Mouse (Mus musculus): ENCODE results near the gene Krt14.
"Not testable (repeated sequence)": the region's sequence is repeated elsewhere in the genome, so short reads cannot be mapped to it uniquely, and the experiment has no call there.

Gene Krt14

DNA sequence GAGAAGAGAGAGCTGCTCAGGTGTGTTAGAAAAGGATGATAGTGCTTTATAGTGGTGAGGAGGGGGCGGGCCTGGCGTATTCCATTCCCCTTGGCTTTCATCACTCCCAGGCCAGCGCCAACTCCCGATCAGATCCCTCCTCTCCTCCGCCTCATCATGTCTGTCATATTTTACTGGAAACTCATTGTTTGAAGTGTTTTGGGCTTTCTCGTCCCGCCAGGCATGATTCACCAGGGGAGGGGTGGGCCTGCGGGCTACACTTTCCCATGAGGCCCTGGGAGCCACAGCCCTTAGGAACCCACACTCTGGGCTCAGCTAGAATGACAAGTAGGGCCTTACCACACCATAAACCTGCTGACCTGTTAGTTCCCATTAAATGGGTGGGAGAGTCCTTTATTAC lies at the start of gene Krt14:
Gene Krt14, minus strand, starts transcription at position 51 of the 400 bp plus-strand sequence.
- no peak for DNase-seq

DNA sequence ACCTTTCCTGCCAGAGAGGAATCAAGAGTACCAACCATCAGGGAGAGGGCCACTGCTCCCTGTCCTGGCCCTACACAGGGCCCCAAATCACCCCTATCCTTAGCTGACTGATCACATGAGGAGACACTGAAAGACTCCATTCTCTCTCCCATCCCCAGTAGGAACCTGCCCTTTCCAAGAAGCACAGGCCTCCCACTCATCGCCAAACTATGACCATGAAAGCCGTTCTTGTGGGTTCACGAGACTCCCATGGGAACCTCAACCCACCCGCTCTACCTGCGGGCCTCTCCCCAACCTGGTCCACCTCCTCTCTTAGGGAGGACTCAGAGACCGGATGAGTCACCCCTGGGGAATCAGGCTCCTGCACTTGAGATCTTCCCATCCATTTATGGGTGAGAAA lies 48.2 kb upstream of the Krt14 start:
- no peak for DNase-seq

DNA sequence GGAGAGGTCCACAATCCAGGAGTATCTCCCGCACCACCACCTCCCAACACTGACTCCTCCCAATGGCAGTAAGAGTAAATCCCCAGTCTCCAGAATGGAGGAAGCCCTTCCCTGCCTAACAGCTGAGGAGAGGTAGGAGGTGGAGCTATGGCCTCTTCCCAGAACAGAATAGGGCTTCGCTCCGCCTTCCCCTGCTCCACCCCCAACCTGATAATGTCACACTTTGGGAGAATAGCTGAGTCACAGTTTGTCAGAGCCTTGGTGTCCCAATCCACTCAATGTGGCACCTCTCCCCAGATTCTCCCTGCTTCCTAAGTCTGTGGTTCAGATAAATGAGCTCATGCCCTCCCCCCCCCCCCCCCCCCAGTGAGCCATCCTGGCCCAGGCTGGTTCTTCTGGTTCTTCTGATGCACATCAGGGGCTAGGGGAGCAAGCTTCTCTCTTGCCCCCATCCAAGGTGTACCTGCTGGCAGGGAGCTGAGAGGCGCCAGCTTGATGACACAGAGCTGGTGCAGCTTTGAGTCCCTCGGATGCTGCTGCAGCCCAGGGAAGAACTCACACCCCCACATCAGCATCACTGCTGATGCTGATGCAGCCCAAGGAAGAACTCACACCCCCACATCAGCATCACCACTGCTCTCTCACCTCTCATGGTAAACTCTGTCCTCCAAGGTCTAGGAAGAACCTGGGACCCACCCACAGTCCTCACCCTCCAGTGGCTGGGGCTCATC lies 47.2 kb upstream of the Krt14 start:
- DNase-seq, result no peak

DNA sequence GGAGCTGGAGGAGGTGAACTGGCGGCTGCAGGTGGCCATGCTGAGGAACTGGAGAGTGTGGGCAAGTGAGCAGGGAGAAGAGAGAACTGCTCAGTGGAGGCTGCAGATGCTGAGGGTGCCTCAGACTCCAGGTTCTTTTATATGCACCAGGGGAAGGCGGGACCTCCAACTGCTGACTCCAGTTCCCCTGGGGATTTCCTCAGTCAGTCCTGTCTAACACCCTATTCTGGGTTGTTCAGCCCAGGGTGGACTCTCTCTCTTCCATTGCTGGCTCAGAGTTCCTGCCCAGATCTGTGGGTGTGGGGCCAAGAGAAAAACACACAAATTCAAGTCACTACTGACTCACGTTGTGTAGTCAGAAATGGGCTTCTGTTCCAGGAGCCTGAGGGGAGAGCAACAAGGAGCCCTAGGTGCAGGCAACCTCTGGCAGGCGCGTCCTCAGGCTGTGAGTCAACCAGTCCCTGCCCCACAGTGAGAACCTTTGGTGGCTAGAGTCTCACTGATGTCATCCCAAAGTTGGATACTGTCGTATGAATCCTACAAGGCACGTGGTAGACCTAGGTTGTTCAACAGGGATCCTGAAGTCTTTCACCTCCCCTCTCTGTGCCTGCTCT lies 41.6 kb upstream of the Krt14 start, which contains the start of gene Krt16:
Gene Krt16, minus strand, starts transcription at position 51 of the 614 bp plus-strand sequence.
- no peak for DNase-seq

DNA sequence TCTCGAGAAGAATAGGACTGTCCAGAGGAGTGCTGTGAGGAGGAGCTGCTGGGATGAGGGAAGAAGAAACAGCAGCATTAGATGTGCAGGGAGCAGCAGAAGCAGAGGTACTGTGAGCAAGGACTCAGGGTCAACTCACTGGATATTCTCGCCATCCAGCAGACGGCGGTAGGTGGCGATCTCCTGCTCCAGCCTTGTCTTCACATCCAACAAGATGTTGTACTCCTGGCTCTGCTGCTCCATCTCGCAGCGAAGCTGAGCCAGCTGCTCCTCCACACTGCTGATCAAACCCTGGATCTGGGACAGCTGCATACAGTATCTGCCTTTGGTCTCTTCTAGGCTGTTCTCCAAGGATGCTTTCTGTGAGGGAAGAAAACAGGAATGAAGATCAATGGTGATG lies 39.1 kb upstream of the Krt14 start:
- not testable (repeated sequence) for DNase-seq

DNA sequence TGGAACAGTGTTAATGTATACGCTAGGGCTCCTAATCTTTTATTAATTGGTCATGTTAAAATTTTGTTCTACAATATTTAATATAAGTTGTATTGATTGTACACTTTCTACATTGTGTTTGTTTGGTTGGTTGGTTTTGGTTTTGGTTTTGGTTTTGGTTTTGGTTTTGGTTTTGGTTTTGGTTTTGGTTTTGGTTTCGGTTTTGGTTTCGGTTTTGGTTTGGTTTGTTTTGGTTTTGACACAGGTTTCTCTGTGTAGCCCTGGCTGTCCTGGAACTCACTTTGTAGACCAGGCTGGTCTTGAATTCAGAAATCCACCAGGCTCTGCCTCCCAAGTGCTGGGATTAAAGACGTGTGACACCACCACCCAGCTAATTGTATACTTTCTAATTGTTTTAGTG lies 32.9 kb upstream of the Krt14 start:
- DNase-seq, result not testable (repeated sequence)

DNA sequence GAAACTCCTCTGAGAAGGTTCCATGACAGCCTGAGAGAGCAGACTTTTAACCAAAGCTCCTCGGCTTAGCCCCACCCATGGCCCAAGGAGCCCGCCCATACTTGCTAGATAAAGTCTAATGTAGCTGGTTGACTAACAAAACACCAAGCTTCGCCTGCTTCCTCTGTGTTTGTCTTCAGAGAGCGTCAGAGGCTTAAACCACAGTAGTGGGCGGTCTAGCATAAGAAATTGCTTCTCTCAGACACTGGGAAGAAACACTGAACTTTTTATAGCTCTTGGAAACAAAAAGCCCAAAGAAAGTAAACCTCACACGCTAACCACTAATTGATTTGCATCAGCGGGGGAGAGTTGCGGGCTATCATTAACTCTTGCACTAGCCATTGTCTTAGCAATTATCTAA lies 14.4 kb upstream of the Krt14 start:
- DNase-seq, result no peak

DNA sequence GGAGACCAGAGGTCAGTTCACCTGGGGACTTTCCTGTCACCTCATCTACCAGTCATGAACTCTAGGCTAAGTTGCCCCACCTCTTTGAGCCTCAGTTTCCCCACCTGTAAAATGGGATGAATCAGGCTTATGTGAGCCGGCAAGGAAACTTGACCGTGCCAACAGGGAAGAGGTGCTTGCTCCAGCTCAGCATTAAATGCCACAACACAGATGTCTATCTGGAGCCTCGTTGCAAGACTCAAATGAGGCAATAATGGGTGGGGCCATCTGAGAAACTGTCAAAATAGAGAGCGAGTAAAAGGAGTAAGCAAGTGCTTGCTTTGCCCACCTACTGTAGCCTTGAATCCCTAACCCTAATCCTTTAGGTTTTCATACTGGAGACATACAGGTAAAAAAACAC lies 12.0 kb upstream of the Krt14 start:
- DNase-seq, result no peak

DNA sequence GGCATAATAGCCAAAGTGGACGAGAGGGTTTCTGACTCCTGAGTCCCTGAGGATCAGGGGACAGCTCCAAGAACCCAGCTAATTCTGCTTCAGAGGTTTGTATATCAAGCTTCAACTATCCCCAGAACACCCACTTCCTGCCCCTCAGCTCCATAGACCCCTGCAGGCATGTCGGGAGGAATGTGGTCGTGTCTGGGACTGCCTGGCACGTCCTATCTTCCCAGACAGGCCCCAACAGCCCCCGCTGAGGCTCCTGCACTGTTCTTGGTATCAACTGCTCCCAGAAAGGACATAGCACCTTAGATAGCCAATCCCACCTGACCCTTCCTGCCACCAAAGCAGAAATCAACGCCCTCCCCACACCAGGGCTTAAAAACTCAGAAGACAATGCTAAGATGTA lies 1.2 kb upstream of the Krt14 start:
- no peak for DNase-seq

DNA sequence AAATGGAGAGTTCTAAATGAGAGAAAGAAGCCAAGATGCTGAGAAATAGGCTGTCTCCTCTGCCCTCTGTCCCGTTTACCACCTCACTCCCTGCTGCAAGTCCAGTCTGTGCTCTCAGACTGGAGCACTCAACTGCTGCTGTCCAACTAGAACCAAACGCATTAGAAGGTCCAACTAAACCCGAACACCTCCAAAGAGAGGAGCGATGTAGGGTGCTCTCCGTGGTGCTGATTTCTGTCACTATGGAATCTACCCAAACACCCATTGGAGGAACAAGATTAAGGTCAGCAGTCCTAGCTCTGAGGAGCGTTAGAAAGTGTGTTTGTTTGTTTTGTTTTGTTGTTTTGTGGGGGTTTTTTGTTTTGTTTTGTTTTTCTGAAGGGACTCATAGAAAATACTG lies 3.9 kb downstream of the Krt14 start:
- peak; percentile 57 for DNase-seq

DNA sequence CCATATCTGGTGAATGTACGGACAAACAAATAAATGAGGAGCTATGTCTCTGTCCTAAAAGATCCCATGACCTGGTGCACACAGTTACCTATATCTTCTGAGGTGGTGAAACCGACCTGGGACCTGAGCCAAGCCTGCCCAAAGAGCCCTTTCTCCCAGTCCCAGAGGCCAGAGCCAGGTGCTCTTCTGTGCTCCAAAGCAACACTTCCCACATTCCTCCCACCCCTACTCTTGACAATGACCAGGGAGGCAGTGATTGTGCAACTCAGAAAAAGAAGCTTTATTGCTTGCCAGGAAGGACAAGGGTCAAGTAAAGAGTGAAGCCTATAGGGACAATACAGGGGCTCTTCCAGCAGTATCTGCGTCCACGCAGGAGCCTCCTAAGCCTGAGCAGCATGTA lies 4.4 kb downstream of the Krt14 start:
- no peak for DNase-seq

DNA sequence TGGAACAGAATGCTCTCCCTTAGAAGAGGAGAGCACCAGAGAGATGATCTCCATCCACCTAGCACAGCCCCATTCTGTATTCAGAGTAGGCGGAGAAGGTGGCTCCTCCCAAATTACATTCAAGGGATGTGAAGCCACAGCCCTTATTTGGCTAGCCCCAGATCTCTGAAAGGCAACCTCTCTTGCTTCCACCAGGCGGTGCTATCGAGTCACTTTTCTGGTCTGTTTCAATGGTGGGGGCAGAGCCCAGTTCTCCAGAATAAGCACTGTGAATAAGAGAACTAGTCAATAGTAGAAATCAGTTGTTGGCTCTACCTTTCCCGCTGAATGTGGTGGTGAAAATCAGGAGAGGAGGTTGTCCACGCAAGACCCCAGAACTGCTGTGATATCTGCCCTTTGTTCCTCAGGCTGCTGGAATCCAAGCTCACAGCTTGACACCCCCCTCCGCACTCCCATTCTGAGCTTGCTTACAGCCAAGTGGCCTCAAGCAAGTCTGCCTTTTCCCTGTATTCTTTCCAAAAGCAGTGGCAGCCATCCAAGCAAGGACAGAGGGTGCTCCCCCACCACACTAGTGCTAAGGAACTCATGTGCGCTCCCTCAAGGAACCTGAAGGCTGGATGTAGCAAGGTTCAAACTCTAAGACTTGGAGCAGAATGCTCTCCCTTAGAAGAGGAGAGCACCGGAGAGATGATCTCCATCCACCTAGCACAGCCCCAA lies 7.1 kb downstream of the Krt14 start:
- peak; percentile 42 for DNase-seq

DNA sequence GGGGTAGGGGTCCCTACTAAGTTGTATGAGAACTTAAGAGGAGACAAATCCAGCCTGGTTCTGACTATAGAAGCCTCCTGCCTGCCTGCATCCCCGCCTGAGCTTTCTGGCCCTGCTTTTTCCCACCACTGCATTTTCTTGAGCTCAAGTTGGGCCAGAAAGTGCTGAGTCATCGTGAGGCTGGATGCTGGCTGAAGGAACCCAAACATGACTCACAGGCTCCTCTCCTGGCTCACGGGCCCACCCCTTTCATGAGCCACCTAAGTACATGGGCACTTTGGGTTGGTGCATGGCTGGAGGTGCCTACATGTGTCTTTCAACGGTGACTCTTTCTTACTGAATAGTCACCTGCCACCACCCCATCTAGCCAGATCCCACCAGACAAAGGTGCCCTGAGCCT lies 8.7 kb downstream of the Krt14 start:
- DNase-seq, result no peak

DNA sequence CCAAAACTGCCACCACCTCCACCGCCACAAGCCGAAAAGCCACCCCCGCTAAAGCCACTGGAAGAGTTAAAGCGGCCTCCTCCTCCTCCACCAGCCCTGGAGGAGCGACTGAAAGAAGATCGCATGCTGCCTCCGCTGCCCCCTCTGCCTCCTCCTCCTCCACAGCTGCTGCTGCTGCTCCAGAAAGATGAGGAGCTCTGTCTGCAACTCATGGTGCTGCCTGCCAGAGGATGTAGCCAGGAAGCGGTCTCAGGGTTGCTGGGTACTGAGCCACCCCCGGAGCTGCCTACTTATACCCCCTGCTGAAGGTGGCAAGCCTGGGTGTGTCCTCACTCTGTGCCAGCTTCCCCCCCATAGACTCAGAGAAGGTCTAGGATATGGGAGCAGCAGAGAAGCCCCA lies 14.4 kb downstream of the Krt14 start, which contains the start of gene Krt9:
Gene Krt9, minus strand, starts transcription at position 255 of the 400 bp plus-strand sequence.
- DNase-seq, result no peak

DNA sequence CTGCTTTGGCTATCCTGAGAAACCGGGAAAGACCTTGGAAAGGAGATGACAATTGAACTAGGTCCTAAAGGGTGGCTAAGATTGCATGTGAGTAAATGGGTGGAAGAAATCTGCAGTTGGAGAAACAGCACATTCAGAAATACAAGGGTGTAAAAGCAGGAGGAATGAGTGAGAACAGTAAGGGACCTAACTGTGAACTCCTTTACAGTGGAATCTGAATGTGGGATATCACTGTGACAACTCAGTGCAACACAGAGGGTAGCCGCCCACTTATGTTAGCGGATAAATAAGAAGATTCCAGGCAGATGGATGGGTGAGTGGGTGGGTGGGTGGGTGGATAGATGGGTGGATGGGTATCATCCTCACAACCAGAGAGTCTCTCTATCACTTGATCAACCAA lies 15.5 kb downstream of the Krt14 start:
- DNase-seq, result no peak

DNA sequence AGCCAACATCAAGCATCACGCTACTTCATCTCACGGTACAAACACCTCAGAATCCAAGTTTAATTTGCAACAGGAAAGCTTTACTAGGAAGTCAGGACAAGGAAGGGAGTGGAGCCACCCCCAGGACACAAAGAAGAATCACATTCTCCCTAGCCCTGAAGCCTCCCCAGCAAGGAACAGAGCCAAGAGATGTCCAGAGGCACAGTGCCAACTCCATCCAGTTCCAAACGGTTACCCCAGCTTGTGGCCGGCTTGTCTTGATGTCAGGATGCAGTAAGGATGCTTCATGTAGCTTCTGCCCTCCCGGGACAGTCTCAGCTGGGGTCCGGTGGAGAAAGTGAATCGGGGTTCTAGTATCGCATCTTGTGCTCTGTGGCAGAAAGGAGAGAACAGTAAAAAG lies 20.6 kb downstream of the Krt14 start:
- no peak for DNase-seq

DNA sequence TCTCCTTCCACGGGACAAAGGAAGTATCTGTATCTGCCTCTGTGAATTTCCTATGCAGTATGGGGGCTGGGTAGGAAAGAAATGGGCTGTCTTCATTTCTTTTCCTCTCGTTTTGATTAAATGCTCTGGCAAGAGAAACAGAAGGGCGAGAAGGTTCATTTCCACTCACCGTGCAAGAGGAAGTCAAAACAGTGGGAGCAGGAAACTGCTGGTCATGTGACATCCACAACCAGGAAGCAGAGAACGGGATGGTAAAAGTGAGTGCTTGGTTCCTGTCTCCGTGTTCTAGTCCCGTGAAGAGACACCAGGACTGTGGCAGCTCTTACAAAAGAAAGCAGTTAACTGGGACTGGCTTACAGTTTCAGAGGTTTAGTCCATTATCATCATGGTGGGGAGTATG lies 25.6 kb downstream of the Krt14 start:
- DNase-seq, result no peak

DNA sequence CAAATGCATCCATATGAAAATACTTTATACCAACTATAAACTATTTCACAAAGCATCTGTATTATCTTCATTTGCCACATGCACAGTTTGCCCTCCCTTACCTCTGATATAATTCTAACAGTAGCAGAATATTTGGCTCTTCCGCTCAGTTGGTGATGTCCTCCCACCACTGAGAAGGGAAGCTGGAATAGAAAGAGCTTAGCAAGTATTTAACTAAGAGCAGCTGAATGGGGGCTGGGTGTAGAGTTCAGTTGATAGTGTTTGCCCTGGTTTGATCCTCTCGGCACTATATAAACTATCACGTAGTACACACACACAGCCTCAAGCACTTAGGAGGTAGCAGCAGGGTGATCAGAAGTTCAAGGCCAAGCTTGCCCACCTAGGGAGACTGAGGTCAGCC lies 28.1 kb downstream of the Krt14 start:
- DNase-seq, result no peak

DNA sequence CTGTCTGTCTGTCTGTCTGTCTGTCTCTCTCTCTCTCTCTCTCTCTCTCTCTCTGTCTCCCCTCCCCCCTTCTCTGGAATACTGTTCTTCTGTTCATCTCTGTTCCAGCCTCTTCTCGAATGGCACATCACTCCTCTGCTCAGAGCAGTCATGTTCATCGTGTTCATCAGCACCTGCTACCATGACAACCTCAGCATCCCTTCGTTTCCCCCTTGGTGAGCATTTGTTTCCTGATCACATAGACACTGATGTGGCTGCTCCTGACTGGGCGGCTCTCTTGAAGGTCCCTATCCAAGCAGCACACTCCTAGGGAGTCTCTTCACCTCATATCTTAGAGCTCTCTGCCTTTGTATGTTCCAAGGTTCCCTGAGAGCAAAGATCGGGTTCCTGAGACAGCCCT lies 29.0 kb downstream of the Krt14 start:
- no peak for DNase-seq

DNA sequence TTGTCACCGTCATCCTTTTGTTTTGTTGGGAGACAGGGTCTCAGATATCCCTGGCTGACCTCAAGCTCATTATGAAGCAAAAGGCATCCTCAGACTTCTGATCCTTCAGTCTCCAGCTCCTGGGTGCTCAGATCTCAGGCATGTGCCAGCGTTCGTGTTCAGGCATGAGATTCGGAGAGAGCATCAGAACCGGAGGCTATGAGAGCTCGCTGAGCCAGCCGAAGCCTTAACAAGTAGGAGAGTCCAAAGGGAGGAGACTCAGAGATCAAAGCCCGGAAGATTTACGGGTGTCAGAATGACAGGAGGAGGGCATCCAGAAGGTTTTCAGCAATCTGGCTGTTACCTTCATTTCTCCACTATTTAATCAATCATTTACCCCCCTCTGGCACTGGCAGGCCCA lies 30.6 kb downstream of the Krt14 start:
- DNase-seq, result no peak

DNA sequence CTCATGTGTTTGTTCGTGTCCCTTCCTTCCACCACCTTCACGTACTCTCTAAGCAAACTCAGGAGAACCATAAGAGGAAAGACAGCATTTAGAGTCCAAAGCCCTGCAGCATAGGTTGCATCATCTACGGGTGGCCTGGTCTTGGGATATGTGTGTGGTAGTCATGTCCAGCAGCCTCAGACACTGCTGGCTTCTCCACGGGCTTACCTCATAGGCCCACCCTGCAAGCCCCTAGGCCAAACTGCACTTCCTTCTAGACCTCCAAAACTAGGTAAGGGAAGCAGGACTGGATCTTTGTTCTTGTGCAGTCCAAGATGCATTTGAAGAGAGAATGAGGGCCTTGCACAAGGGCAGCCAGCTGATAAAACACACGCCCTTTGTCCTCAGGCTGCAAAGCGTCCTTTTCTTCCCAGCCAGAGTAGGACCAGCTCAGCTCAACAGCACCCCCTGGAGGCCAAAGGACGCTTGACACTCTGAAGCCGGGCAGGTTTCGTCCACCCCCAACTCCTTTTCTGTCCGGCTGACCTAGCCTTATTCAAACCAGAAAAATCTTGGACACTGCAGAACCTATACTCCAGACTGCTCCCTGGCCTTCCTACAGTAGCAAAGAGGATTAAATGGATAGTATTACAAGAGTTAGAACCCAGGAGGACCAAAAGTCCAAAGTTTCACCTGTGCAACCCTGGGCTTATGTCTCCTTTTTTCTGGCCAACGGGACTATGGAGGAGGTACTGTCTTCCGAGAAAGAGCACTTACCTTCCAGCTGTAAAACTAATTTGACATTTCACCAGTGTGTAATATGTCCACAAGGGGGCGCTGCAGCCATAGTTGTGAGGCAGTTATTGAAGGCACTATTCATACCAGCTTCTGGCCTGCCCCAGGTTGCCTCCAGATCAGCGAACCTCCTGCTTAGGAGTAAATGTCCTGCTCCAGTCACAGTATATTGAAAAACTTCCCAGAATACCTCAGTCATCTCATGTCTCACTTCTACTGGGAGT lies 38.3 kb downstream of the Krt14 start:
- DNase-seq, result peak; percentile 80

DNA sequence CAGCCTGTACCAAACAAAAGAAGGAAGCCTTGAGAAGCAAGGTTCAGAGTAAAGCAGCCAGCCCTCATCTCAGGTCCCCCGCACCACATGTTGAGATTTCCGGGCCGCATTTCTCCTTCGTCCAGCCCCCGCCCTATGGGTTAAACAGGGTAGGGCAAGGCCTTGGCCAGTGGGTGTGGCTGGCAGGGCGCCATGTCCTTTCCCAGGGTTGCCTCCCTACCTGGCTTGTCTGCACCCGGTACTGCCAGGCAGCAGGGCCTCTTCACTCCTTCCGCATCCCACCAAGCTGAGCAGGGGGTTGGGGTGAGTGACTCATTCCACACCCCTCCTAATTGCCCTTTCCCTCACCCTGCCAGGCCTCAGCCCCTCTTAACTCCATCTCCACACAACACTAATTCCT lies 39.3 kb downstream of the Krt14 start:
- DNase-seq, result peak; percentile 73

DNA sequence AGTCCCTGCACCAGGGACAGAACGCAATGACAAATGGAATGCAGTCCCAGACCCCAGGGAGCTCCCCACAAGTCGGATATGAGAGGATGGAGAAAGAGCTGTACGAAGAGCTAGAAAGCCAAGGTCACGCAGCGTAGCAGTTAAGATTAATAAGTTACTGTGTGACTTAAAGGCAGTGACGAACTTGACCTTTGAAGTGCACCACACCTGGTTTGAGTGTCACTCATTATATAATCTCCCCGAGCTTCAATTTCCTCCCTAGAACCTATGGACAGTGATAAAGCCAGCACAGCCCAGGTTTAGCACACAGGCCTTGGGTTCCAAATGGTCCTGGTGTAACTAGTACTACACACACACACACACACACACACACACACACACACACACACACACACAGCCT lies 43.0 kb downstream of the Krt14 start:
- no peak for DNase-seq

Measured in lung, postnatal 10 days (tissue).